Mouse (Mus musculus): ENCODE results near the gene Cdk8.

DNA sequence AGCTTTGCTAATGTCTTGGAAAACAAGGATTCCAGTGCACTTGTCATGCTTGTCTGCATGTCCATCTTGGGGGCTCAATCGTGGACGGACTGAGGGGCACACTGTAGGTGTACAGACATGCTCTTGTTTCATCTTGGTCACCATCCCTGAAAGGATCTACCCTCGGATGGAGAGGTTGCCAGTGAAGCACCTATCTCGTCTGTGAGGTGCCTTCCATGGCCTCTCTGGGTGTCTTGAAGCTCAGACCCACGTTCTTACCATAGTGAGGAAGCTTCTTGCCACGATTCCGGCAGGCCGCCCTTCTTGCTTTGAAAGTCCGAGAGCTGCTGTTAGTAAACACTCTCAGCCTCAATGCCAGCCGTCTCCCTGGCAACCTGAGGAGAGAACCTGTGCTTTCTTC is 56.4 kb downstream of the Cdk8 start:
- TF ChIP-seq POLR2A (IDR thresholded peaks at IDR 0.05; ENCODE audit: control insufficient read depth, extremely low read depth, insufficient read depth, low read length, poor library complexity) (no peak), CTCF (IDR thresholded peaks at IDR 0.05; ENCODE audit: borderline replicate concordance, control insufficient read depth, extremely low read depth, insufficient read depth, low read length, poor library complexity) (no peak)
